Mouse (Mus musculus) brain, embryonic 14.5 days (tissue): ENCODE results near the gene Lrrc75b. TPM values are rescaled to one million over a fixed set of nuclear protein-coding genes. Genes with fewer than 3 reads are reported as not detected.

ENCODE experiments used
- DNase-seq: peaks from one replicate; pipeline ENCODE4 v3.0.0-alpha.2; 2011; ENCODE audit warnings: low read depth
- CTCF ChIP-seq: fragments of 200-500 bp; IDR thresholded peaks from 2 replicates; pipeline ENCODE4 v1.5.1; 2012; ENCODE audit warnings: inconsistent platforms, mild to moderate bottlenecking, moderate library complexity, borderline replicate concordance; ENCODE audit not compliant: insufficient read depth, insufficient read length; ENCODE audit errors: extremely low read depth
- POLR2A ChIP-seq: fragments of 200-500 bp; IDR thresholded peaks from 2 replicates; pipeline ENCODE4 v1.6.1; 2012; ENCODE audit warnings: mild to moderate bottlenecking, inconsistent platforms, borderline replicate concordance; ENCODE audit not compliant: poor library complexity, insufficient read depth, insufficient read length, severe bottlenecking; ENCODE audit errors: extremely low read depth
- polyA plus RNA-seq: library from polyadenylated mRNA; depleted of rRNA; stranded (reverse); fragments of >200 nt; gene quantifications from 2 replicates; pipeline ENCODE4 v1.2.3, GENCODE M21; 2012

Gene Lrrc75b
- polyA plus RNA-seq, 1 experiment, result 38.8 TPM

- no peak for TF ChIP-seq POLR2A
- TF ChIP-seq CTCF, result no peak
- no peak for DNase-seq
These were observed 38.5 kb downstream of the Lrrc75b start for GRCm38 (mm10) chr10:75521643-75522042.

DNA sequence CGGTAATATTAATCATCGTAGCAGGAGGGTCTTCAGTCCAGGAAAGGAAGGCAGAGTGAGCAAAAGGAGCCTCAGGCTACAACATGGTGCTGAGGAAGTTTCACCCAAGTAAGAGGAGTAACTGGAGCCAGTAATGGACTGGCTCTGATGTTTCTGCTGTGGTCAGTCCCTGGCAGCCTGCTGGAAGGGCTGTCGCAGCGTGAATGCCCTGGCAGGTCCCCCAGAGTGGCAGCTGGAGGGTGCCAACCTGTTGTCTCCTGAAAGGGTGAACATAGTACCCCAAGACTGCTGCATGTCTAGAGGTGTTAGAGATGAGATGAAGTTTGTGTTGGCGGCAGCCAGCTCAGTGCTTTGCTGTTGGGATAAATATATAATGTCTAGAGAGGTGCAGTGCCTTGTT, 39.5 kb downstream of the Lrrc75b start:
- DNase-seq, result no peak
- no peak for TF ChIP-seq POLR2A
- no peak for TF ChIP-seq CTCF

- TF ChIP-seq CTCF (no peak), POLR2A (peak; percentile 45; the same call in 1 of the 2 replicates)
- peak; percentile 99 for DNase-seq
These were observed 42.4 kb downstream of the Lrrc75b start, which contains the start of gene Gucd1 for GRCm38 (mm10) chr10:75517758-75518143. TSS of gene Gucd1 (minus strand) at chr10:75517972.

- TF ChIP-seq CTCF, result no peak
- peak; percentile 93 for TF ChIP-seq POLR2A
- DNase-seq, result peak; percentile 99
These were observed 42.9 kb downstream of the Lrrc75b start, which contains the start of gene Snrpd3 for GRCm38 (mm10) chr10:75517073-75517757. TSS of gene Snrpd3 (plus strand) at chr10:75517551.

DNA sequence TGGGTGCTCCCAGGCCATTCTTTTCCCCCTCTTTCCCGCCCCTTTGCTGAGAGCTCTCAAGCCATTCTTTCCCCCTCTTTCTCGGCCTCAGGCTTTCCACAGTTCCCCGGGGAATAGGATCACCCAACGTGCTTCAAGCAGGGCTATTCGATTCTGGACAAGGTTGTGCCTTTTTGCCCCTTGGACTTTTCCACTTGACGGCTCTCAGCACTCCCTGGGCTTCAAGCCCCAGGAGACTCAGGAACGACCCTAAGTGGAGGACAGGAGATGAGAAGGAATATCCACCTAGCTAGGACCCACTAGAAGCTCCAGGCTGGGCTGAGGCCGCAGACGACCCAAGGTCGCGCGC, 43.4 kb downstream of the Lrrc75b start:
- no peak for TF ChIP-seq POLR2A
- no peak for TF ChIP-seq CTCF

DNA sequence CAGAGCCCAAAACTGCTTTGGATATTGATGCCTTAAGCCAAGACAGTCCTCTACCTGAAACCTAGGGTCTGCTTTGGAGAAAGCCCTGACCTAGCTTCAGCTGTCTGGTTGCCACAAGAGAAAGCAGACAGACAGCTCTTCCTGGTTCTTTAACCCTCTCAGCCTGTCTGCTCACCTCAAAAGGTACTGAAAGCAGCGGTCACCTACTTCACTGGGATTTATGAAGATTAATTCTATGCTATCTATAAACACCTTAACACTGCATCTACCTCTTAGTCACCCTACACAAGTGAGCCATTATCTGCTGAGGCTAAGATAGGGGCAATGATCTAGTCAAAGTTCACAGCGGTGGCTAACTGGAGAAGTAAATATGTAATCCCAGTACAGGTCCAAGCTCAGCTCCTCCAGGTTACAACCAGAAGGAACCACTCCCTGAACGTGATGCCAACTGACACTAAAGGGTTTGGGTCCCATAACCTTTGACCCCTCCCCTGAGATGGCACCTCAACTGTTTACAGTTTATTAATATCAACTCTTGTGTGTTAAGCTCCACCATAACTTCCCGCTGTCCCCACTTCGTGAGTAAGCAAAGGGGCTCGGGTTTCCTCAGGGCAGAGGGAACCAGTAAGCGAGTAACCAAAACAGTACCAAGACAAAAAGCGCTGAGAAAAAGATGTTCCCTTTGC, 43.9 kb downstream of the Lrrc75b start:
- TF ChIP-seq CTCF, result no peak
- TF ChIP-seq POLR2A, result no peak
- no peak for DNase-seq

More for the DNA sequence above, 43.4 kb downstream of the Lrrc75b start:
- DNase-seq, result no peak

- TF ChIP-seq POLR2A, result no peak
- no peak for TF ChIP-seq CTCF
- no peak for DNase-seq
These were observed 44.7 kb downstream of the Lrrc75b start for GRCm38 (mm10) chr10:75515216-75516037.

DNA sequence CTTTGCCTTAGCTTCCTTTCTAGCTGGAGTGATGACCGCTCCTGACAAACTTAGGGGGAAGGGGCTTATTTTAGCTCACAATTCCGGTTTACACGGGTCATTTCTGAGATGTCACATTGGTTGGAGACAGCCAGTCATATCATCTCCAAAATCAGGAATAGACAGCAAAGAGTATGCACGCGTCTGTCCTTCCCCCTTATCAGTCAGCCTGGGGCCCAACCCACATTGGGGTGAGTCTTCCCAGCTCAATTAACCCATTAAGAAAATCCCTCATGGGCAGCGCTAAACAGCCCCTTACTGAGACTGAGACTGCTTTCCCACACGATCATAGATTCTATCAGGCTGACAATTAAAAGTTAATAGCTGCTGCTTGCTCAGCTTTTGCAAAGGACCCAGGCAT, 45.8 kb downstream of the Lrrc75b start:
- TF ChIP-seq POLR2A, result no peak
- no peak for TF ChIP-seq CTCF
- no peak for DNase-seq

DNA sequence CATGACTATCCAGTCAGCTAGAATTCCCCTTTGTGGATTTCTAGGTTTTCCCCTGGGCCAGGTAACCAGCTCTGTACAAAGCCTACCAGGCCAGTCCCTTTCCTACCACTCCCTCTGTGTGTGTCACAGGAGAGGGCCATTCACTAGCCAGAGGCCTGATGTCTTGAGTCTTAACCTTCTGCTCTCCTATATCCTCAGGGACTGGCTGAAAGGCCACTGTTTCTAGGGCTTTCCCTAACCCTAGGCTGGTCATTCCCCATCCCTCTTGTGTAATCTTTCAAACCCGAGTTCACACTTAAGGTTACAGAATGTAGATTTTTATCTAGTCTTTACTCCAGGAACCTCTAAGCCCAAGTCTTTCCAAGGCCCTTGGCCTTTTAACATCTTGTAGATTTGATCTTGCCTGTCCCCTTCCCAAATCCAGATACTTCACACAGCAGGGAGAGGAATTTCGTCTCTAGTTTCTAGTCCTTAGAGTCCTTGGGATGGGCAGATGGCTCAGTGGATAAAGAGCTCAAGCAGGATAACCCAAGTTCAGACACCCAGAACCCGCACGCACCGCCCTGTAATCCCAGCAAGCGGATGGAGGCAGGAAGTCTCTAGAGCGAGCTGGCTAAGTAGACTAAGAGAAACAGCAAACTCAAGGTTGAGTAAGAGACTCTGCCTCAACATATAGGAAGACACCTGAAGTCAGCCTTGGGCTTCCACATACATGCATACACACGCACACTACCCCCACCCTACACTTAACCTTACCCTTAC, 46.6 kb downstream of the Lrrc75b start:
- no peak for TF ChIP-seq CTCF
- TF ChIP-seq POLR2A, result no peak
- no peak for DNase-seq

DNA sequence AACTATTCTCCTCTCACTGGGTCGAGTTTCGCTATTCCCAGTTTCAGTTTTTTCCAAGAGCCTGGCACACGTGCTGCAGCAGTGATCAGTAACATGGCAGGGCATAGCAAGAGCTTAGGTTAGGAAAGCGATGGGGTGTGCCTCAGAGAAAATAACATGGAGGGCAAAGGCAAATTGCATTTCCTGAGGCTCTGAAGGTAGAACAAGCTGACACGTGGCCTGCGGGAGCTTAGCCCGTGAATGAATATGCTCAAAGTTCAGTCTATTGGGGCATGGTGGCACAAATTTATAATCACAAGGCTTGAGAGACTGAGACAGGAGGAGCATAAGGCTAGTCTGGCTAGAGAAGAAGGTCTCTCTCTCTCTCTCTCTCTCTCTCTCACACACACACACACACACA, 47.3 kb downstream of the Lrrc75b start:
- no peak for DNase-seq
- TF ChIP-seq POLR2A (no peak), CTCF (no peak)
